Mouse (Mus musculus) myocyte (in vitro differentiated cells): ENCODE measurements at regions not wholly inside any gene's neighbourhood (a gene's known extent, or its start where the extent isn't known, plus 50 kb on each side); places are given as distances from the start of the nearest gene placed in this dataset.

Experiments
- MAX ChIP-seq: IDR thresholded peaks from one replicate; pipeline ENCODE4 v1.6.1; 2011; ENCODE audit warnings: low read depth, mild to moderate bottlenecking, control low read depth
- MYOG ChIP-seq, 3 experiments: IDR thresholded peaks; one replicate each; pipeline ENCODE4 v1.6.1; 2011; ENCODE audit warnings: control low read depth in 2 of 3, low read depth in 2 of 3, mild to moderate bottlenecking in 2 of 3; ENCODE audit not compliant: insufficient read length in 2 of 3, control insufficient read depth in 1 of 3, insufficient read depth in 1 of 3
- POLR2A ChIP-seq: IDR thresholded peaks from one replicate; pipeline ENCODE4 v1.6.1; 2011; ENCODE audit warnings: low read depth, mild to moderate bottlenecking, control low read depth, moderate library complexity; ENCODE audit not compliant: insufficient read length
- TCF12 ChIP-seq: IDR thresholded peaks from one replicate; pipeline ENCODE4 v1.6.1; 2011; ENCODE audit warnings: mild to moderate bottlenecking, control low read depth; ENCODE audit not compliant: poor library complexity, insufficient read depth, severe bottlenecking
- TCF3 ChIP-seq: IDR thresholded peaks from one replicate; pipeline ENCODE4 v1.6.1; 2011; ENCODE audit warnings: low read depth, control low read depth; ENCODE audit not compliant: insufficient read length
- USF1 ChIP-seq: IDR thresholded peaks from one replicate; pipeline ENCODE4 v1.6.1; 2011; ENCODE audit warnings: low read depth, mild to moderate bottlenecking, control low read depth, moderate library complexity

DNA sequence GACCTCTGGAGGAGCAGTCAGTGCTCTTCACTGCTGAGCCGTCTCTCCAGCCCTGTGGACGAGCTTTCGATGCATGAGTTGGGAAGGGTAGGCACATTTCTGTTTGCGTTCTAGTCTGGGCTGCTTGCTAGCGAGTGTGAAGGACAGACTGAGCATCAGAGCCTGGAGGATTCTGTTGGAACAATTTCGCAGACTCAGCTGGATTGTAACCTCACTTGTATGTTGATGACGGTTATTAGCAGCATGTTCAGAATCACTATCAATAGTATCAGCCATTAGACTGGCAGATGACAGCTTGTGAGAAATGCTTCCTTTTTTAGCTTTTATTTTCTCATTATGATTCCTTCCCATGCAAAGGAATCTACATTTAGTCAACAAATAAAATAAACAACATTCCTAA is 923.5 kb upstream of the Car8 start:
- TF ChIP-seq USF1 (no peak), POLR2A (no peak), MAX (no peak), MYOG (IDR thresholded peaks at IDR 0.05; ENCODE audit: control insufficient read depth in 1 of 3, insufficient read depth in 1 of 3, insufficient read length in 2 of 3, low read depth in 2 of 3) (no peak), TCF3 (no peak), TCF12 (no peak)
